Mouse (Mus musculus) hindbrain, embryonic 14.5 days (tissue): ENCODE data around the gene Bhlhe40. TPM values are rescaled to one million over a fixed set of nuclear protein-coding genes. Genes with fewer than 3 reads are reported as not detected.

Source experiments
- ATAC-seq: fragments of 200-750 bp; cut with Nextera tagmentation; 2 replicates; pipeline ENCODE4 v1.8.0; 2017; ENCODE audit warnings: moderate number of reproducible peaks, mild to moderate bottlenecking, moderate TSS enrichment, moderate library complexity; ENCODE audit not compliant: low FRiP score
- DNase-seq: peaks from one replicate; pipeline ENCODE4 v3.0.0-alpha.2; 2015; ENCODE audit warnings: low spot score
- H3K27ac ChIP-seq: fragments of 300-500 bp; sonication (generic); 2 replicates; pipeline ENCODE4 v1.5.1; 2014; ENCODE audit warnings: mild to moderate bottlenecking, moderate library complexity
- H3K27me3 ChIP-seq: fragments of 300-500 bp; sonication (generic); 2 replicates; pipeline ENCODE4 v1.6.1; 2014; ENCODE audit warnings: mild to moderate bottlenecking, low read length, mixed read lengths; ENCODE audit not compliant: control insufficient read depth, insufficient read depth
- H3K36me3 ChIP-seq: fragments of 300-500 bp; sonication (generic); replicated peaks from 2 replicates; pipeline ENCODE4 v1.6.1; 2014; ENCODE audit not compliant: control insufficient read depth, insufficient read depth
- H3K4me1 ChIP-seq: fragments of 300-500 bp; sonication (generic); replicated peaks from 2 replicates; pipeline ENCODE4 v1.6.1; 2014; ENCODE audit warnings: antibody characterized with exemption, low read length, mixed read lengths; ENCODE audit not compliant: control insufficient read depth, insufficient read depth
- H3K4me2 ChIP-seq: fragments of 300-500 bp; sonication (generic); replicated peaks from 2 replicates; pipeline ENCODE4 v1.6.1; 2014; ENCODE audit warnings: mild to moderate bottlenecking, moderate library complexity
- H3K4me3 ChIP-seq: fragments of 300-500 bp; sonication (generic); replicated peaks from 2 replicates; pipeline ENCODE4 v1.5.1; 2014; ENCODE audit warnings: mild to moderate bottlenecking, low read length
- H3K9ac ChIP-seq: fragments of 300-500 bp; sonication (generic); 2 replicates; pipeline ENCODE4 v1.6.1; 2014
- H3K9me3 ChIP-seq: fragments of 300-500 bp; sonication (generic); 2 replicates; pipeline ENCODE4 v1.6.1; 2016; ENCODE audit warnings: low read length; ENCODE audit not compliant: control insufficient read depth
- WGBS: fragments of 180-500 bp; shearing (Covaris S2); extraction: QIAGEN DNeasy Blood & Tissue Kit; methylation state at CpG from one replicate; pipeline ENCODE4 v1.1.7; 2014; 5-methylcytosine and 5-hydroxymethylcytosine counted together
- polyA plus RNA-seq: library from polyadenylated mRNA; unstranded; fragments of >200 nt; fragmentation: Nextera tagmentation; extraction: Ambion mirVana; gene quantifications from 2 replicates; pipeline ENCODE4 v1.2.1, GENCODE M21; 2014

The Bhlhe40 gene
- polyA plus RNA-seq, 1 experiment from 2014 or later, result 4.8 TPM

GRCm38 (mm10) chr6:108661412-108661811 is 983 bp downstream of the Bhlhe40 start:
- no peak overlapping the region for H3K27ac ChIP-seq
- under 1% methylated on average over 17 of the region's 17 CpGs for whole genome bisulfite sequencing
- no peak for ATAC-seq

GRCm38 (mm10) chr6:108661890-108662289 is 1.5 kb downstream of the Bhlhe40 start:
- Histone ChIP-seq H3K36me3 (no peaks in the 10 kb centered on the region), H3K4me2 (peak overlapping the region; percentile 97), H3K9me3 (no peaks in the 10 kb centered on the region), H3K4me1 (peaks cover 12% of the 10 kb centered on the region; the same call in 1 of the 2 replicates), H3K27me3 (peaks cover 20% of the 10 kb centered on the region; the same call in 1 of the 2 replicates), H3K4me3 (peak overlapping the region; percentile 64; the same call in 1 of the 2 replicates), H3K9ac (no peak overlapping the region), H3K27ac (no peak overlapping the region)
- ATAC-seq, result no peak
- 56% methylated on average over 6 of the region's 6 CpGs for WGBS
- no peak for DNase-seq

More at GRCm38 (mm10) chr6:108661412-108661811, 983 bp downstream of the Bhlhe40 start:
- peak overlapping the region; percentile 64 for H3K4me3 ChIP-seq
- H3K4me1 ChIP-seq, result peaks cover 12% of the 10 kb centered on the region; the same call in 1 of the 2 replicates
- peak; percentile 83 for DNase-seq
- peaks cover 20% of the 10 kb centered on the region; the same call in 1 of the 2 replicates for H3K27me3 ChIP-seq
- no peaks in the 10 kb centered on the region for H3K36me3 ChIP-seq
- H3K9me3 ChIP-seq, result no peaks in the 10 kb centered on the region
- peak overlapping the region; percentile 97 for H3K4me2 ChIP-seq
- no peak overlapping the region; the same call in 1 of the 2 replicates for H3K9ac ChIP-seq

- H3K4me3 ChIP-seq, result peak overlapping the region; percentile 64; the same call in 1 of the 2 replicates
- peaks cover 12% of the 10 kb centered on the region; the same call in 1 of the 2 replicates for H3K4me1 ChIP-seq
- H3K36me3 ChIP-seq, result no peaks in the 10 kb centered on the region
- H3K4me2 ChIP-seq, result peak overlapping the region; percentile 97
- H3K27me3 ChIP-seq, result peaks cover 20% of the 10 kb centered on the region; the same call in 1 of the 2 replicates
- H3K9ac ChIP-seq, result no peak overlapping the region
- H3K27ac ChIP-seq, result no peak overlapping the region
- WGBS, result 63% methylated on average over 15 of the region's 15 CpGs
- ATAC-seq, result no peak
- DNase-seq, result no peak
- H3K9me3 ChIP-seq, result no peaks in the 10 kb centered on the region
Observed at GRCm38 (mm10) chr6:108662314-108663240, 2.1 kb downstream of the Bhlhe40 start.

GRCm38 (mm10) chr6:108663241-108664194 is 3.1 kb downstream of the Bhlhe40 start:
- DNase-seq, result no peak

GRCm38 (mm10) chr6:108664533-108665150 is 4.2 kb downstream of the Bhlhe40 start:
- DNase-seq, result no peak
- Histone ChIP-seq H3K4me2 (no peak overlapping the region), H3K36me3 (no peaks in the 10 kb centered on the region), H3K9me3 (no peaks in the 10 kb centered on the region), H3K9ac (no peak overlapping the region), H3K27me3 (peaks cover 24% of the 10 kb centered on the region; the same call in 1 of the 2 replicates), H3K4me3 (no peak overlapping the region), H3K27ac (no peak overlapping the region), H3K4me1 (peaks cover 14% of the 10 kb centered on the region; the same call in 1 of the 2 replicates)
- no peak for ATAC-seq
- 89% methylated on average over 24 of the region's 24 CpGs for WGBS

More at GRCm38 (mm10) chr6:108663241-108664194, 3.1 kb downstream of the Bhlhe40 start:
- H3K36me3 ChIP-seq, result no peaks in the 10 kb centered on the region
- H3K4me2 ChIP-seq, result peak overlapping the region; percentile 97
- no peak overlapping the region for H3K27ac ChIP-seq
- H3K9ac ChIP-seq, result no peak overlapping the region
- H3K4me3 ChIP-seq, result no peak overlapping the region
- ATAC-seq, result no peak
- WGBS, result 88% methylated on average over 8 of the region's 8 CpGs
- H3K9me3 ChIP-seq, result no peaks in the 10 kb centered on the region
- peaks cover 20% of the 10 kb centered on the region; the same call in 1 of the 2 replicates for H3K27me3 ChIP-seq
- H3K4me1 ChIP-seq, result peaks cover 16% of the 10 kb centered on the region

GRCm38 (mm10) chr6:108665587-108665986 is 5.2 kb downstream of the Bhlhe40 start:
- no peak overlapping the region for H3K4me3 ChIP-seq
- peaks cover 14% of the 10 kb centered on the region; the same call in 1 of the 2 replicates for H3K4me1 ChIP-seq
- H3K27ac ChIP-seq, result no peak overlapping the region
- DNase-seq (no peak), ATAC-seq (no peak)
- no peaks in the 10 kb centered on the region for H3K9me3 ChIP-seq
- H3K4me2 ChIP-seq, result no peak overlapping the region
- WGBS, result 70% methylated on average over 5 of the region's 5 CpGs
- H3K9ac ChIP-seq, result no peak overlapping the region
- H3K36me3 ChIP-seq, result no peaks in the 10 kb centered on the region
- H3K27me3 ChIP-seq, result peaks cover 25% of the 10 kb centered on the region

GRCm38 (mm10) chr6:108666648-108667488 is 6.4 kb downstream of the Bhlhe40 start:
- WGBS, result 88% methylated on average over 12 of the region's 12 CpGs
- ATAC-seq (no peak), DNase-seq (no peak)
- H3K27me3 ChIP-seq, result peaks cover 22% of the 10 kb centered on the region
- H3K9me3 ChIP-seq, result no peaks in the 10 kb centered on the region
- H3K9ac ChIP-seq, result no peak overlapping the region
- no peaks in the 10 kb centered on the region for H3K36me3 ChIP-seq
- H3K4me1 ChIP-seq, result peaks cover 9% of the 10 kb centered on the region; the same call in 1 of the 2 replicates
- H3K4me3 ChIP-seq, result no peak overlapping the region
- no peak overlapping the region for H3K4me2 ChIP-seq
- H3K27ac ChIP-seq, result no peak overlapping the region

GRCm38 (mm10) chr6:108667599-108668021 is 7.2 kb downstream of the Bhlhe40 start:
- Histone ChIP-seq H3K4me3 (no peak overlapping the region), H3K36me3 (no peaks in the 10 kb centered on the region), H3K27me3 (peaks cover 15% of the 10 kb centered on the region), H3K27ac (0 out of 2 replicates have a peak overlapping the region, but pooled peaks have one; percentile 3), H3K4me1 (peaks cover 9% of the 10 kb centered on the region; the same call in 1 of the 2 replicates), H3K9me3 (no peaks in the 10 kb centered on the region), H3K9ac (no peak overlapping the region), H3K4me2 (no peak overlapping the region)
- ATAC-seq (0 out of 2 replicates have a peak, but pooled peaks have one; percentile 8), DNase-seq (no peak)
- 14% methylated on average over 6 of the region's 6 CpGs for WGBS
